20 mouse cellular contexts compared by ENCODE assay signal in the genomic region with DNA sequence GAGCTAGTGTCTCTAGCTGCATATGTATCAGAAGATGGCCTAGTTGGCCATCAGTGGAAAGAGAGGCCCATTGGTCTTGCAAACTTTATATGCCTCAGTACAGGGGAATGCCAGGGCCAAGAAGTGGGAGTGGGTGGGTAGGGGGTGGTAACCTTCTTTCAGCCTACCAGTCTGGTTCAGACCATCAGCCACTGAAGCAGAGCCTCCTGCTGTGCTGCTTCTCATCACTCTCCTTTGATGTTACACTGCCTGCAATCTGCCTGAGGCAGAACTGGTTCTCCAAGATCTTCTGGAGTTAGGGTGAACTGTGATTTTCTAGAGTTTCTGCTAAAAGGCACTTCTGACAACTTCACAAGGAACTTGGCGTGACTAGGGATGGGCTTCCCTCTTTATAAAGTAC. TPM values are rescaled to one million over a fixed set of nuclear protein-coding genes. Genes with fewer than 3 reads are reported as not detected.
"Had no signal": no experiment of that assay in that cellular context is flagged by ENCODE, and none has a peak within 500 bp of the region (broad histone marks: within the 10 kb centered on the region; RNA-seq: fewer than 3 reads in every experiment).

No protein-coding gene starts in this region.

RNA-seq across cellular contexts. Expression of gene Gm17332, which starts 55.3 kb away (rescaled TPM):
- polyA plus RNA-seq: cortical plate, adult 2 months; embryonic facial prominence, embryonic 10.5 days; embryonic facial prominence, embryonic 11.5 days; embryonic facial prominence, embryonic 12.5 days; embryonic facial prominence, embryonic 13.5 days; embryonic facial prominence, embryonic 15.5 days; erythroblast, embryonic 14.5 days; forebrain, embryonic 10.5 days; forebrain, embryonic 11.5 days; forebrain, embryonic 12.5 days; forebrain, embryonic 13.5 days; forebrain, embryonic 14.5 days; forebrain, embryonic 15.5 days; forebrain, embryonic 16.5 days; forebrain, postnatal 0 days; frontal cortex, adult 2 months; gonadal fat pad, adult 2 months; heart, adult 2 months; heart, embryonic 10.5 days; heart, embryonic 11.5 days had no signal
